Mouse (Mus musculus) liver, embryonic 16.5 days (tissue): ENCODE measurements around the gene Emc1. TPM values are rescaled to one million over a fixed set of nuclear protein-coding genes. Genes with fewer than 3 reads are reported as not detected.
A peak's percentile ranks its signal among the peaks of the same experiment; 100 is the strongest.

ENCODE experiments used
- ATAC-seq: fragments of 200-750 bp; cut with Nextera tagmentation; 2 replicates; pipeline ENCODE4 v1.8.0; 2017; ENCODE audit warnings: low read depth, mild to moderate bottlenecking, moderate number of reproducible peaks, moderate library complexity
- H3K27ac ChIP-seq: fragments of 300-500 bp; sonication (generic); 2 replicates; pipeline ENCODE4 v1.5.1; 2014; ENCODE audit warnings: mild to moderate bottlenecking, low read length
- H3K27me3 ChIP-seq: fragments of 300-500 bp; sonication (generic); 2 replicates; pipeline ENCODE4 v1.6.1; 2014; ENCODE audit warnings: low read depth, low read length, mixed read lengths; ENCODE audit not compliant: control insufficient read depth, insufficient read depth
- H3K36me3 ChIP-seq: fragments of 300-500 bp; sonication (generic); 2 replicates; pipeline ENCODE4 v1.6.1; 2014; ENCODE audit warnings: mild to moderate bottlenecking; ENCODE audit not compliant: control insufficient read depth, insufficient read depth
- H3K4me1 ChIP-seq: fragments of 300-500 bp; sonication (generic); 2 replicates; pipeline ENCODE4 v1.6.1; 2014; ENCODE audit warnings: low read depth, low read length, mixed read lengths; ENCODE audit not compliant: control insufficient read depth
- H3K4me2 ChIP-seq: fragments of 300-500 bp; sonication (generic); 2 replicates; pipeline ENCODE4 v1.6.1; 2014; ENCODE audit warnings: low read depth, low read length, mixed read lengths
- H3K4me3 ChIP-seq: fragments of 300-500 bp; sonication (generic); 2 replicates; pipeline ENCODE4 v1.5.1; 2014; ENCODE audit warnings: low read depth, mild to moderate bottlenecking, low read length
- H3K9ac ChIP-seq: fragments of 300-500 bp; sonication (generic); 2 replicates; pipeline ENCODE4 v1.6.1; 2014; ENCODE audit warnings: low read depth, low read length
- H3K9me3 ChIP-seq: fragments of 300-500 bp; sonication (generic); replicated peaks from 2 replicates; pipeline ENCODE4 v1.6.1; 2016; ENCODE audit warnings: low read length; ENCODE audit not compliant: control insufficient read depth
- WGBS: fragments of 180-500 bp; shearing (Covaris S2); extraction: QIAGEN DNeasy Blood & Tissue Kit; methylation state at CpG from one replicate; pipeline ENCODE4 v1.1.7; 2014; ENCODE audit not compliant: insufficient replicate concordance; 5-methylcytosine and 5-hydroxymethylcytosine counted together
- microRNA-seq: library from miRNA; unstranded; fragments of <30 nt; microRNA quantifications from one replicate; pipeline ENCODE4, GENCODE M21; 2016
- polyA plus RNA-seq: library from polyadenylated mRNA; unstranded; fragments of >200 nt; fragmentation: Nextera tagmentation; extraction: Ambion mirVana; gene quantifications from 2 replicates; pipeline ENCODE4 v1.2.1, GENCODE M21; 2015

Gene Emc1
- polyA plus RNA-seq, 1 experiment from 2014 or later = 12.8 TPM

DNA sequence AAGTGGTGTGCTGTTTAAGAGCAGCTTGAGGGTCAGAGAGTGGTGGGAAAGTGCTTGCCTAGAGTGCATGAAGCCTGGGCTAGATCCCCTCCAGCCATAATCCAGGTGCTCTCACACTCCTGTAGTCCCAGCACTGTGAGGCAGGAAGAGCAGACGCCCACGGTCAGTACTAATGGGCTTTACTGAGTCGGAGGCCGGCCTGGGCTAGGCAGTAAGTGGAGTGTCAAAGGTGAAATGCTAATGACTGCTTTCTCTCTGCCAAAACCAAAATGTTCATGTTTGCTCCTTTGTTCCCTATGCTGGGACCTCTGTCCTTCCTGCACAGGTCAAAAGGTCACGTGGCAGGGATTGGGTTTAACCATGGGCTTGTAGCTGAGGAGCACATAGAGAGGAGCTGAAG, 48.1 kb downstream of the Emc1 start:
- Histone ChIP-seq H3K4me1 (peaks cover 6% of the 10 kb centered on the region), H3K36me3 (peaks cover 83% of the 10 kb centered on the region), H3K4me3 (no peak overlapping the region), H3K27ac (peak overlapping the region; percentile 53), H3K4me2 (no peak overlapping the region), H3K9me3 (no peaks in the 10 kb centered on the region), H3K9ac (no peak overlapping the region), H3K27me3 (no peaks in the 10 kb centered on the region)
- ATAC-seq = peak; percentile 74
- WGBS = 78% methylated on average over 5 of the region's 5 CpGs

DNA sequence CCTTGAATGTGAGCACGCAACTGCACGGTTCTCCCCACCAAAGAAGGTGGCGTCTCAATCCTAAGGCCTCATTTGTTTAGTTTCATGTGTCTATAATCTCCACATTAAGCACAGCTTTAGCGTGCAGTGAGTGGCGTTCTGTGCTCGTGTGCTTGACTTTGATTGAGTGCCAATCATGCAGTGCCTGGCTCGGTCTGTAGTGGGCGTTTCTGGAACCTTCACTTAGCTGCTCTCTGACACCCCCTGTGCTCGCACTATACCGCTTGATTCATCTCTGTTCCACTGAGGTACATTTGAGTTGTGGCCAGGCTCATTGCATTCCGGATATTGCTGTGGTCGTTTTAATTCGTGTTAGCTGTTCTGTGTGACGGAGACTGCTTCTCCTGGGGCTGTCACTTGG, 50.8 kb downstream of the Emc1 start:
- no peak for ATAC-seq

DNA sequence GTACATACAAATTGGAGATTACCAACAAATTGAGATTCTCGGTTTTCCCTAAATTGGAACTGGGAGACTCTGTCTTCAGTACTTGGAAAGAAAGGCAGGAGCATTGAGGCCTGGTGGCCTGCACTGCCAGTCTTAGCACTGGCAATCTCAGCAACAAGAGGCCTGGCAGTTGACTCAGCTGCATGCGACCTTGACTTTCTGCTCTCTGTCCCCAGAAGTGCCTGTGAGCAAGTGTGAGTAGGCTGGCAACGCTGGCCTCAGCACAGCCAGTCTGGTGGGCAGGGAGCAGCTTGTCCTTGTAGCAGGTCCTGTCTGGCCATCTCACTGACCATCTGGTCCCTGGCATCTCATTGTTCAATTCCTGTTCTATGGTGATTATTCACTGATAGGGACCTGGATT, 59.0 kb downstream of the Emc1 start:
- Histone ChIP-seq H3K27ac (no peak overlapping the region), H3K4me3 (no peak overlapping the region), H3K36me3 (peaks cover 96% of the 10 kb centered on the region), H3K4me2 (no peak overlapping the region), H3K4me1 (no peaks in the 10 kb centered on the region), H3K9ac (no peak overlapping the region), H3K27me3 (no peaks in the 10 kb centered on the region), H3K9me3 (no peaks in the 10 kb centered on the region)
- WGBS = 88% methylated on average over 3 of the region's 3 CpGs
- ATAC-seq = no peak

More for the DNA sequence above, 50.8 kb downstream of the Emc1 start:
- Histone ChIP-seq H3K27ac (no peak overlapping the region), H3K36me3 (peaks cover 87% of the 10 kb centered on the region), H3K4me2 (no peak overlapping the region), H3K4me3 (no peak overlapping the region), H3K27me3 (no peaks in the 10 kb centered on the region), H3K9me3 (no peaks in the 10 kb centered on the region), H3K4me1 (peaks cover 6% of the 10 kb centered on the region), H3K9ac (no peak overlapping the region)
- WGBS = 80% methylated on average over 14 of the region's 14 CpGs

DNA sequence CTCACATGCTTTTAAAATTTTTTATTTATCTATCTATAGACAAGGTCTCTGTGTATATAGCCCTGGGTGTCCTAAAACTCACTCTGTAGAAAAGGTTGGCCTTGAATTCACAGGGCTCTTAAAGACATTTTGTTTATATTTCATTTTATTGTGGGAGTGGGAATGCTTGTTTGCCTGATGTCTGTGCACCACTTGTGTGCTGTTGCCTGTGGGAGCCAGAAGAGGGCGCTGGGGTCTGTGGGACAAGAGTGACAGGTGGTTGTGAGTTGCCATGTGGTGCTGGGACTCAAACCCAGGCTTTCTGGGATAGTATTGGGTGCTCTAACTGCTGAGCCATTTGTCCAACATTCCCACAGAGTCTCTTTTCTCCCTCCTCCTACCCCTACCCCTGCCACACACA, 65.5 kb downstream of the Emc1 start:
- no peaks in the 10 kb centered on the region for H3K4me1 ChIP-seq
- no peaks in the 10 kb centered on the region for H3K27me3 ChIP-seq
- no peak overlapping the region for H3K4me3 ChIP-seq
- no peak overlapping the region for H3K4me2 ChIP-seq
- ATAC-seq = no peak
- peaks cover 93% of the 10 kb centered on the region for H3K36me3 ChIP-seq
- H3K9ac ChIP-seq = no peak overlapping the region
- no peaks in the 10 kb centered on the region for H3K9me3 ChIP-seq
- no peak overlapping the region for H3K27ac ChIP-seq
- 50% methylated on average over 1 of the region's 1 CpGs for WGBS

DNA sequence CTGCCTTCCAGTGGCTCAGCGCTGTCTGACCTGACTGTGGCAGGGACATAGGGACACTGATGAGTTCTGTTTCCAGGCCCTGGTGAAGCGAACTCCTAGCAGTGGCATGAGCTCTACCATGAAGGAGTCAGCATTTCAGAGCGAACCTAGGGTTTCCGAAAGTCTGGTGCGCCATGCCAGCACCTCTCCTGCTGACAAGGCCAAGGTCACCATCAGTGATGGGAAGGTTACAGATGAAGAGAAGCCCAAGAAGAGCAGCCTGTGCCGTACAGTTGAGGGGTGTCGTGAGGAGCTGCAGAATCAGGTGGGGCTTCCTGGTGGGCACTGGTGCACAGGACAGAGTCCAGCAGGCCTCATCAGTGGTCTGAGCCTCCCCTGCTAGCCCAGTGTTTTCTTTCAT, 69.2 kb downstream of the Emc1 start:
- H3K9ac ChIP-seq = no peak overlapping the region
- H3K27me3 ChIP-seq = no peaks in the 10 kb centered on the region
- H3K4me3 ChIP-seq = no peak overlapping the region
- 90% methylated on average over 7 of the region's 7 CpGs for WGBS
- no peak overlapping the region for H3K27ac ChIP-seq
- H3K36me3 ChIP-seq = peaks cover 93% of the 10 kb centered on the region
- no peaks in the 10 kb centered on the region for H3K4me1 ChIP-seq
- no peak overlapping the region for H3K4me2 ChIP-seq
- no peaks in the 10 kb centered on the region for H3K9me3 ChIP-seq
- ATAC-seq = no peak

DNA sequence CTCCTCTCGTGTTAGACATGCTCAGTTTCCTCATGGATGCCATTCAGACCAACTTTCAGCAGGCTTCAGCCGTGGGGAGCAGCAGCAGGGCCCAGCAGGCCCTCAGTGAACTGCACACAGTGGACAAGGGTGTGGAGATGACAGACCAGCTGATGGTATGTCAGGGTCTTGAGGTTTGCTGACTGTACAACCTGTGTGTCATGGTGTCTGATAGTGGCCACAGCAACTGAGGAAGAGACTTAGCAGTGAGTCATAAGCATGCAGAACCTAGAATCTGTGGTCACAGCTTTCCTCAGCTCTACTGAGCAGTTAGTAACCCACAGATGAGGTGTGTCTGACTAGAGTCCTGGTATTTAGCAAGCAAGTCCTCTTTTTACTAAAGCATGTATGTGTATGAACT, 70.0 kb downstream of the Emc1 start:
- Histone ChIP-seq H3K27ac (no peak overlapping the region), H3K4me3 (no peak overlapping the region), H3K4me1 (no peaks in the 10 kb centered on the region), H3K27me3 (no peaks in the 10 kb centered on the region), H3K9ac (no peak overlapping the region), H3K9me3 (no peaks in the 10 kb centered on the region), H3K4me2 (no peak overlapping the region), H3K36me3 (peaks cover 93% of the 10 kb centered on the region)
- no peak for ATAC-seq
- 80% methylated on average over 2 of the region's 2 CpGs for WGBS

DNA sequence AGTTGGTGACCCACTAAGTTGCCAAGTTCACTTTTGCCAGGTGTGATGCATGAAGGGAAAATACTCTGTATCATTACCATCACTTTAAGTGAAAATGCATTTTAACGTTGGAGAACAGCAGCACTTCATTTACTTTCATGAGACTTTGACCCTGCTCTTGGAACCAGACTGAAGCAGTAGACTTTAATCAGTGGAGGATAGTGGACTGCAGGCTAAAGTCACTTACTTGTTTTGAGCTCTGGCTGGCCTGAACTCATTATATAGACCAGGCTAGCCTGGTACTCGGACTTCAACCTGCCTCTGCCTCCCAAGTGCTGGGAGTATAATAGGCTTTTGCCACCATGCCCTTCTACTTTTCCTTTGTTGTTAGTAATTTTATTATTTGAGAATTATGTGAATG, 70.9 kb downstream of the Emc1 start:
- ATAC-seq = no peak
- no peaks in the 10 kb centered on the region for H3K9me3 ChIP-seq
- H3K27ac ChIP-seq = no peak overlapping the region
- H3K4me2 ChIP-seq = no peak overlapping the region
- no peak overlapping the region for H3K4me3 ChIP-seq
- H3K36me3 ChIP-seq = peaks cover 93% of the 10 kb centered on the region
- no peaks in the 10 kb centered on the region for H3K27me3 ChIP-seq
- H3K4me1 ChIP-seq = no peaks in the 10 kb centered on the region
- no peak overlapping the region for H3K9ac ChIP-seq
- WGBS = 61% methylated on average over 2 of the region's 2 CpGs

Small RNA genes within 50 kb of the gene (microRNA-seq; reads per million reads assigned to microRNA genes)
- gene Gm24245 (7.9 reads per million, percentile 22 among the genes with 10 or more reads in this experiment), gene Gm25732 (2.0 reads per million)

Other genes starting within 250 kb of the Emc1 start
- 252 and 304 TPM in 2 replicates for gene Minos1, start 221.5 kb upstream of the Emc1 start, polyA plus RNA-seq
- 135 and 146 TPM in 2 replicates for gene Capzb, start 159.7 kb upstream of the Emc1 start, polyA plus RNA-seq
- 14.1 and 14.4 TPM in 2 replicates for gene Pqlc2, start 41.9 kb upstream of the Emc1 start, polyA plus RNA-seq
- 58.1 and 74.1 TPM in 2 replicates for gene Akr7a5, start 41.8 kb upstream of the Emc1 start, polyA plus RNA-seq
- gene Mrto4, start within 50 bp of the Emc1 start, polyA plus RNA-seq = 62.5 and 65.7 TPM in 2 replicates
- gene Ubr4, start within 50 bp of the Emc1 start, polyA plus RNA-seq = 35.0 and 42.9 TPM in 2 replicates
- gene Iffo2, start 178.0 kb downstream of the Emc1 start, polyA plus RNA-seq = 0.44 and 0.66 TPM in 2 replicates